Mouse (Mus musculus) limb, embryonic 14.5 days (tissue): ENCODE data around the gene Snrnp35. TPM values are rescaled to one million over a fixed set of nuclear protein-coding genes. Genes with fewer than 3 reads are reported as not detected.

ENCODE experiments used
- ATAC-seq: fragments of 200-750 bp; cut with Nextera tagmentation; 2 replicates; pipeline ENCODE4 v1.8.0; 2017; ENCODE audit warnings: low read depth, moderate number of reproducible peaks, moderate TSS enrichment; ENCODE audit not compliant: low FRiP score
- DNase-seq: peaks from one replicate; pipeline ENCODE4 v3.0.0-alpha.2; 2015; ENCODE audit warnings: low spot score
- H3K27ac ChIP-seq: fragments of 300-500 bp; sonication (generic); replicated peaks from 2 replicates; pipeline ENCODE4 v1.5.1; 2014; ENCODE audit warnings: low read depth, mild to moderate bottlenecking, low read length, moderate library complexity, mixed read lengths
- H3K27me3 ChIP-seq: fragments of 300-500 bp; sonication (generic); 2 replicates; pipeline ENCODE4 v1.6.1; 2014; ENCODE audit warnings: low read length, mixed read lengths; ENCODE audit not compliant: control insufficient read depth, insufficient read depth
- H3K36me3 ChIP-seq: fragments of 300-500 bp; sonication (generic); 2 replicates; pipeline ENCODE4 v1.6.1; 2014; ENCODE audit warnings: mild to moderate bottlenecking, low read length, moderate library complexity, mixed read lengths; ENCODE audit not compliant: control insufficient read depth, insufficient read depth
- H3K4me1 ChIP-seq: fragments of 300-500 bp; sonication (generic); 2 replicates; pipeline ENCODE4 v1.6.1; 2014; ENCODE audit warnings: antibody characterized with exemption, low read length, mixed read lengths; ENCODE audit not compliant: control insufficient read depth, insufficient read depth
- H3K4me2 ChIP-seq: fragments of 300-500 bp; sonication (generic); replicated peaks from 2 replicates; pipeline ENCODE4 v1.6.1; 2014; ENCODE audit warnings: low read depth, mild to moderate bottlenecking, low read length, moderate library complexity; ENCODE audit not compliant: severe bottlenecking
- H3K4me3 ChIP-seq: fragments of 300-500 bp; sonication (generic); replicated peaks from 2 replicates; pipeline ENCODE4 v1.5.1; 2014; ENCODE audit warnings: low read length
- H3K9ac ChIP-seq: fragments of 300-500 bp; sonication (generic); 2 replicates; pipeline ENCODE4 v1.6.1; 2014; ENCODE audit warnings: mild to moderate bottlenecking, low read depth, low read length, moderate library complexity; ENCODE audit not compliant: severe bottlenecking
- H3K9me3 ChIP-seq: fragments of 300-500 bp; sonication (generic); 2 replicates; pipeline ENCODE4 v1.6.1; 2016; ENCODE audit warnings: low read length; ENCODE audit not compliant: control insufficient read depth
- POLR2A ChIP-seq: fragments of 200-500 bp; IDR thresholded peaks from 2 replicates; pipeline ENCODE4 v1.8.0; 2012; ENCODE audit warnings: inconsistent platforms, mild to moderate bottlenecking, moderate library complexity, borderline replicate concordance; ENCODE audit not compliant: insufficient read depth, insufficient read length; ENCODE audit errors: extremely low read depth
- WGBS: fragments of 180-500 bp; shearing (Covaris S2); extraction: QIAGEN DNeasy Blood & Tissue Kit; methylation state at CpG from one replicate; pipeline ENCODE4 v1.1.7; 2014; 5-methylcytosine and 5-hydroxymethylcytosine counted together
- polyA plus RNA-seq, 2 experiments: library from polyadenylated mRNA; depleted of rRNA in 1 of 2; stranded (reverse) in 1 of 2; unstranded in 1 of 2; fragments of >200 nt; fragmentation: Nextera tagmentation in 1 of 2; extraction: Ambion mirVana in 1 of 2; gene quantifications; 2 replicates each; pipeline versions ENCODE4 v1.2.1 to v1.2.3; 2012 to 2014

Snrnp35 gene
- polyA plus RNA-seq, 2 experiments, result 10.7 to 17.1 TPM

DNA sequence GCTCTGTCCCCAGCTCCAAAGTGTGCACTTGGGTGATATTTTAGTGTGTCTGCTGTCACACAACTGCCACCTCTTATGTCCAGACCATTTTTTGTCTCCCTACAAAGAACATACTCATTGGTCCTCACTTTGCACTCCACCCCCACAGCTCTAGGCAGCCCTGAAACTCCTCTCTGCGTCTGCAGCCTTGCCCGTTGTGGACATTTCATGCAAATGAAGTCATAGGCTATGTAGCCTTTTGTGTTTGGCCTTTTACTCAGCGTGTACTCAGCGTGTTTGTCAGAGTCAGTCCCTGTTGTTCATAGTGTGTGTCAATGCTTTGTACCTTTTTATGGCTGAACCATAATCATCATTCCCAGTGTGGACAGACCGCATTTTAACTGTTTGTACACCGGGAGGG, 33.4 kb upstream of the Snrnp35 start:
- H3K4me2 ChIP-seq, result no peak overlapping the region
- no peaks in the 10 kb centered on the region for H3K27me3 ChIP-seq
- no peak for TF ChIP-seq POLR2A
- peaks cover 12% of the 10 kb centered on the region for H3K4me1 ChIP-seq
- no peak overlapping the region; the same call in 1 of the 2 replicates for H3K27ac ChIP-seq
- 68% methylated on average over 6 of the region's 6 CpGs for WGBS
- H3K4me3 ChIP-seq, result no peak overlapping the region
- peaks cover 73% of the 10 kb centered on the region for H3K36me3 ChIP-seq
- no peaks in the 10 kb centered on the region for H3K9me3 ChIP-seq
- DNase-seq, result no peak
- no peak for ATAC-seq
- no peak overlapping the region for H3K9ac ChIP-seq

DNA sequence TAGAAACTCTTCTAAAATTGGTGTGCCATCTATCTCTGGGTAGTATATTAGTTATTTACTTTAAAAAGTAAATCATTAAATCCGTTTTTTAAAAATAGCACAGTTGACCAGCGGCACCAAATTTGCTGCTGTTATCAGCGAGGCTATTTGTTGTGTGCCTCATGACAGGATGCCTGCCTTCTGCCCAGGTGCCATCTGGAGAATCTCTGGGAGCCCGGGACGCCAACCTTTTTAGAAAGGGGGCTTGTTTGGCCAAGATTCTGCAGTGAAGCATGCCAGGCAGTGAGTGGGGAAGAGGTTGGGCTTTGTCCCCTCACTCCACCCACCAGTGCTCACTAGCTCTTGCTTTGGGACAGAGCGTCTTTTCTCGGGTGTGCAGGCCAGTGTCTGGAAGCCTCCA, 32.9 kb upstream of the Snrnp35 start:
- H3K9ac ChIP-seq, result no peak overlapping the region
- DNase-seq (no peak), ATAC-seq (no peak)
- no peaks in the 10 kb centered on the region for H3K27me3 ChIP-seq
- H3K4me2 ChIP-seq, result no peak overlapping the region
- WGBS, result 92% methylated on average over 7 of the region's 7 CpGs
- peaks cover 8% of the 10 kb centered on the region for H3K4me1 ChIP-seq
- no peak overlapping the region for H3K4me3 ChIP-seq
- no peak for TF ChIP-seq POLR2A
- H3K9me3 ChIP-seq, result no peaks in the 10 kb centered on the region
- H3K27ac ChIP-seq, result no peak overlapping the region
- H3K36me3 ChIP-seq, result peaks cover 78% of the 10 kb centered on the region

DNA sequence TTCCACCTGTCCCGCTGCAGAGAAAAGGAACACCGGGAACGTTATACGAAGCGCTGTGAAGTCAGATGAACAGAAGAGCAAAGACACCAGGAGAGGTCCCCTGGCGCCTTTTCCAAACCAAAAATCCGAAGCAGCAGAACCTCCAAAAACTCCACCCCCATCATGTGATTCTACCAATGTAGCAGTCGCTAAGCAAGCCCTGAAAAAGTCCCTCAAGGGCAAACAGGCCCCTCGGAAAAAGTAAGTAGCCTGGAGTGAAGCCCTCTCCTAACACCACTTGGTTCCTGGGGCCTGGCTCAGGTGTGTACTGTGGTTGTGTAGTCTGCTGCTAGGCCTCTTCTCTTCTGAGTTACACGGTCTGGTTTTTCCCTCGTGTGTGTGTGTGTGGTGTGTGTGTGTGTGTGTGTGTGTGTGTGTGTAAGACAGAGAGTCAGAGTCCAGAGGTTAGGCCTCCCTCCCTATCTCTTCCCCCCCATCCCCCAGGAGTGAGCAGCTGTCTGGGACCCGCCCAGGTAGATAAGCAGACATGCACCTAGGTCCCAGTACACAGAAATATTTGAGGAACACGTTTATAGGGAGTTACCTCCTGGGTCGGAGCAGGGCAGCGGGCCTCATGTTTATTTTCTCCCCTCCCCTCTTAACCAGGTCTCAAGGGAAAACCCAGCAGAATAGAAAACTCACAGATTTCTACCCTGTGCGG, 32.1 kb upstream of the Snrnp35 start:
- H3K36me3 ChIP-seq, result peaks cover 83% of the 10 kb centered on the region
- H3K4me3 ChIP-seq, result no peak overlapping the region
- no peak overlapping the region for H3K27ac ChIP-seq
- H3K27me3 ChIP-seq, result no peaks in the 10 kb centered on the region
- no peak overlapping the region for H3K9ac ChIP-seq
- no peak for TF ChIP-seq POLR2A
- peaks cover 8% of the 10 kb centered on the region for H3K4me1 ChIP-seq
- DNase-seq (no peak), ATAC-seq (no peak)
- no peak overlapping the region for H3K4me2 ChIP-seq
- 81% methylated on average over 16 of the region's 16 CpGs for WGBS
- no peaks in the 10 kb centered on the region for H3K9me3 ChIP-seq

DNA sequence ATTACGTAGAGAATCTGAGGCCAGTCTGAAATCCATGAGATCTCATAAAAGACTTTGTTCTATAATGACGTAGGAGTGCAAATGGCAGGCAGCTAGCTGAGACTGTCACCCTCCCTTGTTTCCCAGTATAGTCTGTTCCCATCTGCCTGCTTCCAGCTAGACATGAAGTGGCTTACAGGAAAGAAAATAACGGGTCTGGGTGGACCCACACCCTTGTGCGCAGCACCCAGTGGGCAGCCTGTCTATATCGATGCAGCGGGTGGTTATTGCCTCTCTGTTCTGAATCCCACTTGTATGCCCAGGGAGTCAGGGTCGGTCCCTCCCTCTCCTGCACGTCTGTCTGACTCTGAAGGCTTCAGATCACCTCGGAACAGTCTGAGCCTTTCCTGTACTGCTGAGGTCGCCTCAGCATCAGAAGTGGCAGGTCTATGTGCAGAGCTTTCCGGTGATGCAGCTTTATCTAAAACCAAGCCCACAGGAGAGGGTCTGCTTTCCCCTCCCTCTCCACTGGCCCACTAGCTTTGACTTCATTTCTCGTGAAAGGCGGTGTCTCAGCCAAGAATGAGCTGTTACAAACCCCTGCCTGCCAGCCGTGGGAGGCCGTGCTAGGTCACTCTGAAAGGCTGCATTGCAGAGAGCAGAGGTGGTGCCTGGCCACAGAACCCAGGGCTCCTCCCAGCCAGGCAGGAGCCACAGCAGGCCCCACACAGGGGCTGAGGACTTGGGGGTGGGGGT, 30.3 kb upstream of the Snrnp35 start:
- Histone ChIP-seq H3K27ac (no peak overlapping the region), H3K36me3 (peaks cover 96% of the 10 kb centered on the region), H3K4me3 (no peak overlapping the region), H3K4me2 (no peak overlapping the region), H3K27me3 (no peaks in the 10 kb centered on the region), H3K4me1 (no peaks in the 10 kb centered on the region; the same call in 1 of the 2 replicates), H3K9ac (no peak overlapping the region), H3K9me3 (no peaks in the 10 kb centered on the region)
- DNase-seq (no peak), ATAC-seq (peak; percentile 34; the same call in 1 of the 2 replicates)
- 81% methylated on average over 15 of the region's 15 CpGs for WGBS
- TF ChIP-seq POLR2A, result no peak

DNA sequence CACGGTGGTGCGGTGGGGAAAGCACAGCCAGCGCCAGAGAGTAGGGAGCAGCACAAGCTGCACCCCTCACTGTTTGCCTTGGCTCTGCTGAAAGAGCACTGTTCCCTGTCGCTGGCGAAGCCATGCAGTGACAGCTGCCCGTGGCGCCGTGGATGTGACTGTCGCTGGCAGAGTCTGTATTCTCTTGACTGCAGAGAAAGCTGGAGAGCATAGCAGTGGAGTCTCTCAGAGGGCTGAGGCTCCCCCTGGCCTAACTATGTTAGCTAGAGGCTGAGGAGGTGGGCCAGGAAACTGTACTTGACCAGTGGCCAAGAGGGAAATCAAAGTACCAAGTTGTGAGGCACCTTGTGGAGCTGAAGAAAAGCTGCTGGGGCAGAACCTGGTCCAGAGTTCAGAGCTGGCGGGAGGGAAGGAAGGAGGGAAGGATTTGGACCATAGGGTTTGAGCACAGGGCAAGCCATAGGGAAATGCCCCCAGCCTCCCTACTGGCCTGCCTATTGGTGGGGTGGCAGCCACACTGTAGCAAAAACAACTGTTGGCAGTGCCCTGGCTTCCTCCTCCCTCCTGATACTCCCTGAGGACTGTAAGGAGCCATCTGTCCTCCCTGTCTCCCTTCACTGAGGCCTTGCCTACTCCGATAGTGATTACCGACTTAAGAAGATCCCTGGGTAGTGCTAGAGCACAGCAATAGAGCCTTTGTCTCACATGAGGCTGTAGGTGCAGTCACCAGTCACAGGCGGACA, 29.4 kb upstream of the Snrnp35 start:
- Histone ChIP-seq H3K9me3 (no peaks in the 10 kb centered on the region), H3K27ac (no peak overlapping the region), H3K4me1 (no peaks in the 10 kb centered on the region; the same call in 1 of the 2 replicates), H3K9ac (no peak overlapping the region), H3K27me3 (no peaks in the 10 kb centered on the region), H3K36me3 (peaks cover 96% of the 10 kb centered on the region), H3K4me2 (no peak overlapping the region), H3K4me3 (no peak overlapping the region)
- ATAC-seq, result no peak
- no peak for DNase-seq
- WGBS, result 88% methylated on average over 13 of the region's 13 CpGs
- no peak for TF ChIP-seq POLR2A
